In genomic region chr1:189208605-189209004, GRCm38 (mm10) we compare ENCODE assay signal across 22 mouse cellular contexts.
"Had no signal": no experiment of that assay in that cellular context is flagged by ENCODE, and none has a peak within 500 bp of the region (broad histone marks: within the 10 kb centered on the region; RNA-seq: fewer than 3 reads in every experiment).

No protein-coding gene starts in this region.

- H3K4me1 ChIP-seq: kidney, embryonic 15.5 days; limb, embryonic 12.5 days; limb, embryonic 15.5 days; neural tube, embryonic 12.5 days; neural tube, embryonic 15.5 days had no signal

- H3K9me3 ChIP-seq: kidney, embryonic 15.5 days; limb, embryonic 15.5 days; neural tube, embryonic 15.5 days had no signal

- H3K4me2 ChIP-seq: kidney, embryonic 15.5 days; limb, embryonic 12.5 days; limb, embryonic 15.5 days; liver, embryonic 11.5 days; lung, embryonic 14.5 days; midbrain, embryonic 12.5 days; neural tube, embryonic 12.5 days; neural tube, embryonic 15.5 days had no signal

- H3K27ac ChIP-seq: kidney, embryonic 15.5 days; limb, embryonic 12.5 days; limb, embryonic 15.5 days; liver, embryonic 14.5 days; macrophage; midbrain, embryonic 12.5 days; neural tube, embryonic 12.5 days; neural tube, embryonic 15.5 days had no signal

- H3K9ac ChIP-seq: kidney, embryonic 15.5 days; limb, embryonic 12.5 days; limb, embryonic 15.5 days; liver, embryonic 14.5 days; liver, postnatal 0 days; lung, embryonic 14.5 days; midbrain, embryonic 12.5 days; neural tube, embryonic 12.5 days; neural tube, embryonic 15.5 days had no signal

- H3K27me3 ChIP-seq: kidney, embryonic 15.5 days; limb, embryonic 12.5 days; limb, embryonic 15.5 days; midbrain, embryonic 12.5 days; neural tube, embryonic 12.5 days; neural tube, embryonic 15.5 days had no signal

- DNase-seq: kidney, adult 11 months; kidney, adult 8-10 months; kidney, postnatal 10 days; kidney, postnatal 36 days; layer of hippocampus, postnatal 36 days; left cerebral cortex, postnatal 4 days; liver, postnatal 0 days; lung, embryonic 14.5 days; right cerebral cortex, adult 18-20 months; right cerebral cortex, postnatal 14 days; spleen, adult 18-20 months; thymus, postnatal 25 days had no signal

- H3K4me3 ChIP-seq: kidney, embryonic 15.5 days; limb, embryonic 12.5 days; limb, embryonic 15.5 days; midbrain, embryonic 12.5 days; neural tube, embryonic 12.5 days; neural tube, embryonic 15.5 days had no signal

- H3K36me3 ChIP-seq: kidney, embryonic 15.5 days; limb, embryonic 12.5 days; limb, embryonic 15.5 days; midbrain, embryonic 12.5 days; neural tube, embryonic 12.5 days had no signal

- ATAC-seq: liver, postnatal 0 days; lung, postnatal 0 days had no signal
